Mouse (Mus musculus) right cerebral cortex, postnatal 14 days (tissue): ENCODE measurements around the gene Ctsz.

ENCODE experiments used
- DNase-seq: peaks from one replicate; pipeline ENCODE4 v3.0.0; 2022

The Ctsz gene

DNA sequence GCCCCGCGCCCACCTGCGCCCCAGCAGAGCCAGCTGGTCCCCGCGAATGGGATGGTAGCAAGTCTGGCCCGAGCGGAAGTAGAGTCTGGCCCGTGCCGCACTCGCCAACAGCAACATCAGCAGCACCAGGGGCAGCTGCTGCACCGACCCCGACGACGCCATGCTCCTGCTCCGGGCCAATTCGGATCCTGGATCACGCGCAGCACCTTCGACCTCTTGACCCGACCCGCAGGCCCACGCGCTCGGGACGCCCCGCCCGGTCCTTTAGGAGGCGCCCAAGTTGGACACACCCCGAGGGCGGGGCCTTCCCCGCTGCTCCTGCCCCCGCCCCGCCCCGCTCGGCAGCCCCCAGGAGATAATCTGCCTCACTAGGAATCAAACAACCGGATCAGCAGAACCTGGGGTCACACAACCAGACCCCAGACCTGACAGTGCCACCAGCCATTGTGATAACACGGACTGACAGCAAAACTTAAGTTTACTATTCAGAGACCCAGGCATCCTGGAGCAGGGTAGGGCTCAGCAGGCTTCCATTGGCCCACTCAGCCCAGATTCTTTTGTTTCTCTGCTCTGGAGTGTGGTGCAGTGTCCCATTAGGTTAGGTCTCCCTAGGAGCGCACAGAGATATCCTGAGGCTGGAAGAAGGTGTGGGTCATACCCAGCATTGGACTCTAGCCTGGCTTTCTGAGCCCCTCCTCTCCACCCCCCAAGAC is at the start of gene Ctsz:
Ctsz (minus strand) TSS at position 303 of the 713 bp plus-strand sequence.
- peak; percentile 39 for DNase-seq

DNA sequence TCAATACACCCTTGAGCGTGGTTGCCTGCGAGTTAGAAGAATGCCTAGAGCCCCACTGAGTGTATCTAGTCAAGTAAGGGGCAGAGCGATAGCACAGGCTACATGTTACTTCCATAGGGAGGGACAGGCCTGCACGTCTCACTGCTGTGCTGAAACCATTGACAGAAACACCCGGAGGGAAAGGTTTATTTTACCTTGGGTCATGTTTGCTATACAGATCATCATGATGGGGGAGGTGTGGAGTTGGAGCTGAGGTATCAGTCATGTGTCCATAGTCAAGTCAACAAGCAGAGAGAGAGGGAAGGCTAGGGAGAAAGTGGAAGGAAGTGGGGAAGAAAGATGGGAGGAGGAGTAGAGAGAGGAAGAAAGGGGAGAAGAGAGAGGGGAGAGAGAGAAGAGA is 48.2 kb upstream of the Ctsz start:
- DNase-seq, result no peak

DNA sequence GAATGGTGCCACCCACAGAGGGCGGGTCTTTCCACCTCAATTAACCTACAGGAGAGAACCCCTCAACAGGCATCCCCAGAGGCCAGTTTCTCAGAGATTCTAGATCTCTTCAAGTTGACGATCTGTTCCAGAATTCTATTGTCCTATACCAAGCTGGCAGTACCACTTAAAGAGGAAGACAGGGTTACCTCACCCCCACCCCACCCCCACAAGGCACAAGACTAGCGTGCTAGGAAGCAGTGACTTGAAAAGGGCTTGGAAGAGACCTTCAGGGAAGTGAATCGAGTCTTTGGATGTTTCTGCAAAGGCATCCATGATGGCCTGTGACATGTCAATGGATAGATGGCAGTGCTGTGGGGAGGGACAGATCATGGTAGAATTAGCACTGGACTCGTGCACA is 39.9 kb upstream of the Ctsz start:
- no peak for DNase-seq

DNA sequence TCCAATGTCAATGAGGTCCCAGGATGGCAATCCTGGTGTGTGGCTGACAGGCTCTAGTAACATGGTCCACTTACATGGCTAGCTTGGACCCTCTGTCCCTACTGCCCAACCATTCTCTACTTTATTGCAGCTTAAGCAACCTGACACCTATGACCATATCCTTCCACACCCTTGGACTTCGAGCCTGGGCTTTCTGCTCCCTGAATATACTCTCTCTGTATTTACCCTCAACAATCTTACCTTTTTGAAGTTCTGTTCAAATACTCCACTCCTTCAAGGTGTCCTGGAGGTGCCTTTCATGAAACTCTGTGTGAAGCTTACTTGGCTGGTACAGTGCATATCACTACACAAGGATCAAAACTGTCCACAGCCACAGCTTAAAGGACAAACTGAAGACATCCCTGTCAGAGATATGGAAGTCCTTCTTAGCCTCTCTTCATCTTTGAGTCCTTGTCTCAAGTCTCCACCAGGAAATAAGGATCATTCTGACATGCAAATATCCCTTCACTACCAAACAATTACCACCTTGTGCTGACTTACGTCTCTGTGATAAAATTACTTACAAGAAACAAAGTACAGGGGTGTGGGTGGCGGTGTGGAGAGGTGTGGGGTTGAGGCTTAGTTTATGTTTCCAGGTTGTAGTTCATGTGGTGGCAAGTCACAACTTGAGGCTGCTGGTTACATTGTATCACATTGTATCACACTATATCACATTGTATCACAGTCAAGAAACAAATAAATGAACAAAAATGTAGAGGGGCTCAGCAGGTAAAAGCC is 38.9 kb upstream of the Ctsz start:
- no peak for DNase-seq

DNA sequence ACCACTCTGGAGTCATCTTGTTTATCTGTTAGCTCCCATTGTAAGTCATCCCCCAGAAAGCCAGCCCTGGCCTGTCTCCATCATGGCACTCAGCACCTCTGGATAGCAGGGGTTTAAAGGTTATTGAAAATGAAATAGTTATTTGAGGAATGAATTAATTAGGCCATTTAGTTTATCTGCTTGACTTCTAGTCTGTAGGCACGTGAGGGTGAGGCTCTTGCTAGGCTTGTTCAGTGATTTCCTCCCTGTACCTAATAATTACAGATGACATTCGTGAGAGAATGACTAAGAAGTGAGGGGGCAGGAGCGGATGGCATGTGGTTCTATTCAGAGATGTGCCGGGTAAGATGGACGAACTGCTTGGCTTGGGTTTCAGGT is 34.7 kb upstream of the Ctsz start:
- DNase-seq, result no peak

DNA sequence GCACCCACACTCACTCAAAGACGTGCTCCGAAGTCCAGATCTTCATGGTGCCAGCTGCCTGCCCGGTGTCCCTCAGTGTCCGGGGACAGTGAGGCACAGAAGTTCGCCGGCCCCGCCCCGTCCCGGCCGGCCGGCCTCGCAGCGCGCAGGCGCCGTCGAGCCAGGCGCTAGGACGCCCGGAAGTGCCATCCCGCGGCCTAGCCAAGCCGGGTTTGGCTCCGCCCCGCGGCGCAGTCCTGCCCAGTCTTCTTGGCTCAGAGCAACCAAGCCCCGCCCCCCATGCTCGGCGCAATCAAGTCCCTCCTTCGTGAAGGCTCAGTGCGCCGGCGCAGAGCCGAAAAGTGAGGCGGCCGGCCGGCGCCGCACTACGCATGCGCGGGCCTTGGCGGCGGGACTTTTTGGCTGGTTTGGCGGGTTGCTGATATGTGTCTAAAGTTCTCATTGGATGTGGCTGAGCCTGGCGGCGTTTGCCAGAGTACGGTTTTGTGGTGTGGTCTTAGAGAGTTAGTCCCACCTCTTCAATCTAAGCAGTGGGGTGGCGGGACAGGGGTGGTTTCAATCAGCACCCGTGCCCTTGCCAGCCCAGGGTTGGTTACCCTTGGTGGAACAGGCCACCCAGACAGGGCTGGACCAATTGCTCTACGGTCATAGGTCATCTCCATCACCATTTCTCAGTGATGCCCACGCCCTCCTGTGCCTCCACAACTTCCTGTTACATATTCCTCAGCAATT is 34.1 kb upstream of the Ctsz start, which contains the start of gene Prelid3b:
Prelid3b (minus strand) TSS at position 264 of the 732 bp plus-strand sequence.
- DNase-seq, result peak; percentile 100

DNA sequence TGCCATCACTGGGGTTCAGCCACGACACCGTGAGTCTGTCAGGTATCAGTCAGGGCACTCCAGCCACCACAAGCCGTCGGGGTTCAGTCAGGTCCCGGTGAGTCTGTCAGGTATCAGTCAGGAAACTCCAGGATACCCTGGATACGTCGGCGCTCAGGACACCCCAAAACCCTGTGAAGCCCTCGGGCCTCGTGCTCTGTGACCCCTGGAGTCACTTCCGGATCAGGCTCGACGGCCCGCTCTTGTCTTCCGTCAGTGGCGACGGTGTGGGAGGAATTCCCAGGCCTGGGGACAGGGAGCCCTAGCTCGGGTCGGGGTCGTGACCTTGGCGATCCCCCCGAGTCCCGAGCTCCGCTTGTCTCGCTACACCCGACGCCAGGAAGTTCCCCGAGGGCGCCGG is 33.6 kb upstream of the Ctsz start:
- DNase-seq, result no peak

DNA sequence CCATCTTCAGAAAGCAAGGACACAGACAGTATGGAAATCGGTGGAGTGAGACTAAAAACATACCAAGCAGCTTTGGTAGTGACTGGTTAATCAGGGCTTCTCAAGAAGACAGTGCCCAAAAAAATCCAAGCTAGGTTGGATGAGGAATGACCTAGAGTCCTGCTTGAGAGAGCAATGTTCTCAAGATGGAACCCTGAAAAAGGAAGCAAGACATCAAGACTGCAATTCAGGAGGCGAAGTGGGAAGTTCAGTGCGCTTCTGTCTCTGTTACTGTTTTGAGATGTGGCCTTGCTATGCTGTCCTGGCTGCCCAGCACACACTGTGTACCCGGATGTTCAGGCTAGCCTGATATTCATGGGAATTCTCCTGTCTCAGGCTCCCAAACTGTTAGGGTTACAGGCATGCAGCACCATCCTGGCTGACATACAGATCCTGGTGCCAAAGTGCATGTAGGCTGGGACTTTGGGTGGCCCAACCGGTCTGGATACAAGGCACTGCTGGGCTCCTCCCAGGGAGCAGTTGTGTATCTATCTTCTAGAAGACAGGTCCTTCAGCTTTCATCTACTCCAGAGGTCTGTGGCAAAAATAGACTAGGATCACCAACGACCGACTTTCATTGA is 32.1 kb upstream of the Ctsz start:
- no peak for DNase-seq

DNA sequence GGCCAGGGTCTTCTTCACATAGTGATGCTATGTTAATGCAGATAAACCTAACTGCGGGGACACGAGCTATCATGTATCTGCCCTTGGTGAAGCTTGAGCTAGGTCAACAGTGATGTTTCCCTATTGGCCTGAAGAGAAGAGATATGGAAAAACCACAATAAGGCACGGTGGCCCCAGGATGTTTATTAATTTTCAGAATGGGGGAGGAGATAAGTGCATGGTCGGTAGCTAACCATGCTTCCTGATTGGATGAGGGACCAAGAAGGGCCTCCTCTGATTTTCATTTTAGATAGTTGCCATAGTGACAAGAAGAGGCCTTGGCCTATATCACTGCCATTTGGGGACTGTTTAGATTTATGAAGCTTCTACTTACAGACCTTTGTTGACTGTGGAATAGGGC is 31.5 kb upstream of the Ctsz start:
- DNase-seq, result no peak

DNA sequence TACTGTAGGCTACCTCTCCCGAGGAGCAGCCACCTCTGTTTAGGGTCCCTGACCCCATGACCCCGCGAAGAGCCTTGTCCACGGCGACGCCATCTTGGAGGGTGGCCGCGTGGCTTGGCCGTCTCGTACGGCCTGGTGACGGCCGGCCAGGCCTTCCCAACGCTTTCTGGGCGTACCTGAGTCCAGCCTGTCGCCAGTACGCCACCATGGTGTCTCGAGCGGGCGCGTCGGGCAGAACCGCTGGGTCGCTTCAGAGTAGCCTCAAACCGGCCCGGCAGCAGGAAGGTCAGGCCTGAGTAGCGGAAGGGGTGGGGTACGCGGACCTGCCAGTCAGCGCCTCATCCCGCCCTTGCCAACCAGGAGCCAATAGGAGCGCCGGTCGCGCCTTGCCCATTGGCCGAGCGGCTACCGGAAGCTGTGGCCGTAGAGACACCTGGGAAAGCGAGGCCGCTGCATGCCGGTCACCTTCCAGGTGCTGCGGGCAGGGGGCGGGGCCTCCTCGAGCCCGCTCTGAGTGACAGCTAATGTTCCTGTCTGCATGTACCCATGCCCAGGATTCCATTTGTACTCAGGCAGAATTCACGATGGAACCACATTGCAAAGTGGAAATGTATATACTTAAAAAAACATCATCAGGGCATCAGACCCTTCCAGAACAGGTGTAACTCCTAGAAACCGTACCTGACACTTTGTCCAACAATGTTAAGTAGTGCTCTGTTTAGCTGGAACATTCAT is 25.1 kb upstream of the Ctsz start, which contains the start of gene Atp5e:
Atp5e (minus strand) TSS at position 317 of the 735 bp plus-strand sequence.
- peak; percentile 96 for DNase-seq

DNA sequence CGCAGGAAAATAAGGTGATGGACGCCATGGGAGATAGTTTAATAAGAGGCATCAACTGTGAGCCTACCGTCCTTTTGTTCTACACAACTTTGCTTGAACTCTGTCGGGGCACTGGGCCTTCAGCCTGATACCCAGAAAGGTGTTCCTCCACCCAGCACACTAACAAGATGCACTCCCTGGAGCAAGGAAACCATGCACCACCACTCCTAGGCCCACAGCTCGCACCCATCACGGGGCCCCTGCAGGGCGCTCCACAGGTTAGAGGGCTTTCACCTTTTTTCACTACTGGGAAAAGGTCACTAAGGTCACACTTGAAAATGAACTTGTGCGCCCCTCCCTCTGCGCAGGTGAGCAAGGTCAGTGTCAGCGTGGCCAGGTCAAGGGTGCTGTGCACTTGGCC is 24.5 kb upstream of the Ctsz start:
- DNase-seq, result no peak

DNA sequence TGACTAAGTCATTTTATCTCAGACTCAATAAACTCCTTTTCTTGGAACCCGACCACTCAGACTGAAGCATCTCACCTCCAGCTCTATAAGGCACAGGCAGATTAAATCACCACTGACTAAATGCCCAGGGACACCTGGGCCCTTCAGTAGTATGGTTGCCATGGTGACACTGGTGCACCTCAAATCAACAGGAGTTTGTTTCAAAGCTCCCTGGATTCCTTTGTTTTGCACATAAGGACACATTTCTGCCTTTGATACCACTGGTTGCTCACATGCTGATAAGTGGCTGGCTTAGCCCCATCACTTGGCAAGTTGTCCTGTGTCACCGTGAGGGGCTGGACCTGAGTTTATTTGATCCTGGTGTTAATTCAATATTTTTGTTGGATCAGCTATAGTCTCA is 20.5 kb upstream of the Ctsz start:
- DNase-seq, result no peak

DNA sequence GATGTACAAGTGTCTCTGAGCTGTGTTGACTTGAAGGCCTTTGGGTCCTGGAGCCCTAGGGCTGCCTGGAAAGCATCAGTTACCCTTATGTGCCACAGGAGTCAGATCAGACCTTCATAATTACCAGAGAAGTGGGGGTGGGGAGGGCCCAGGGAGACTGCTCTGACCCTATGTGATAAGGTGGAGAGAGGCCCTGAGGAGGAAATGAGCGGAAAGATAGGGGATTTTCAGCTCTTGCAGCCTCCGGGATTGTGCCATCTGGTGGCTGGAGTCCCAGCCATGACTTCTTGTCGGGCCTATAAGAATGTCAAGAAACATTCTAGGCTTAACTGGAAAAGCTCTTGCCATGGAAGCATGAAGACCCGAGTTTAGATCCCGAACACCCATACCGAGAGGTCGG is 14.8 kb upstream of the Ctsz start:
- no peak for DNase-seq

DNA sequence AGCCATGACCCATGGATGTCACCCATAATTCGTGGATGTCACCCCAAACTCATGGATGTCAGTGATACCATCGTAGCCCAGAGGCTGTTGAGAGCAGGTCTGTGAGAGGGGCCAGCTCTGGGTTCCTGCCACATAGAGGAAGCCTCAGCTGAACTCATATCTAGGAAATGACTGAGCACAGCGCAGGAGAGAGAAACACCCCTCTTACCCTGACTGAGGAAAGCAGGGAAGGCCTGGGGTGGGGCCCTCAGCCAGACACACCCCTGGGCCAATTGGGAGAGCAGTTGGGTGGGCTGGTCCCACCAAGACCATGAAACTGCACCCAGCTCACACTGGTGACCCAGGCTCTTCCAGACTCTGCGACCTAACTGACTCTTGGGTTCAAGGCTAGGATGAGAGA is 11.5 kb upstream of the Ctsz start, which contains the start of gene Tubb1:
Tubb1 (plus strand) TSS at position 343 of the 400 bp plus-strand sequence.
- no peak for DNase-seq

DNA sequence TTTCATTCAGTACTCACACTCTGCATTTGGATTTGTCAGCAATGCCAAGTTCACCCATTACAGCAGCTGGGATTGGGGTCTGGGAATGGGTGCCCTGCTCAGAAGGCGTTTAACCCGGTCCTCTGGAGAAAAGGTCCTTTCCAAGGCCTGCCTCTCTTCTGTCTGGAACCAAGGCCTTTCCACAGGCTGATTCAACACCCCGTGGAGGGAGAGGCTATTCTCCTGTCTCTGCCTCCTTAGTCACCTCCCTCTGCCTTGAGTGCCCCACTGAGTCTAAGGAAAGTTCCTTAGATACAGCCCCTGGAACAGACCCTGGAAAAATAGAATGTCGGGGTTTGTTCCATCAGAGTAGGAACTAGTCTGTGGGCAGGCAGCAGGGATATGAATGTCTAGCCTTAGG is 9.6 kb upstream of the Ctsz start:
- DNase-seq, result no peak

DNA sequence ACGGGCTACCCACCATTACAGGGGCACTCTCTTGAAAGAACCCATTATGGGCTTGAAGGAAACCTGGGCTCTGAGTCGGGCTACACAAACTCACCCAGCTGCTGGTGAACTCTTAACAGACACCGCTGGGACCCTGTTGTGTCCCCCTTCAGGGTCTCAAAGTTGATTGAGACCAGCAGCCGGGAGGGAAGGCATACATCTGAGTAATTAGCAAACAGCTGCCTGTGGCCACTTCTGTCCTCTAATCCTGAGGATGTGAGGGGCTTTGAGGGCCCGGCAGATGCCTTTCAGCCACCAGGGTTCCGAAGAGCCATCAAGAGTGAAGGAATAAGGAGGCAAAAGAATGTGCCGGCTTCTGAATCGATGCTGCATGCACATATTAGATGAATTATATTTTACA is 8.1 kb upstream of the Ctsz start:
- no peak for DNase-seq

DNA sequence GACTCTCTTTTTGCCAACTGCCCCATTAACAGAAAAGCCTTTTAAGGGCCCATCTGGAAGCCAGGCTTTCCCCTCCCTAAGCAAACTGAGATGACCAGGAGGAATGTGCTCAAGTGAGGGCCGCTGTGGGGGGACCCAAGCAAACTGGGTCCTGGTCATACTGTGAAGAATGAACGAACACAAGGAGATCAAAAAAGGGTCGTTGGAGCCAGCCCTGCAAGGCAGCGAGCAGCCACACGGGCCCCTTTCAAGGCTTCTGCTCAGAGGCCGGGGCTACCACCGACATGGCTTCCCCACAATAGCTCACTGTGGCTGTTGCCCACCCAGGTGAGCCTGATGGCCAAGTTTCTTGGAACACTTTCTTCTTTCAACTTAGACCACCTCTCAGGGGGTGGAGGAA is 7.7 kb upstream of the Ctsz start:
- DNase-seq, result no peak

DNA sequence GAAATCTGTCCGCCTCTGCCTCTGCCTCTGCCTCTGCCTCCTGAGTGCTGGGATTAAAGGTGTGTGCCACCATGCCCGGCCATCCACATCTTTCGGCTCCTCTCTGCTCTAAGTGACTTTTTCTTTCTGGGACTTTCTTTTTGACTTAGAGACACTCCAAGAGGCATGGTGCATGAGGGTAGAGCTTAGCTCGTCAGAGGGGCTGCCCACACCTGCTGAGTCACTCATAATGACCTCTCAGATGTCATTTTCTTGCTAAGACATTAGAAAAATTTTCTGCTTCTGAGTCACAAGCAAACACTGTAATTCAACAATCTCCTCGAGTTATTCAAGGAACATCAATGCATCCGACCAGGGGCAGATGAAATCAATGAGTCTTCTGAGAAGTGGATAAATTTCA is 6.2 kb upstream of the Ctsz start:
- no peak for DNase-seq

DNA sequence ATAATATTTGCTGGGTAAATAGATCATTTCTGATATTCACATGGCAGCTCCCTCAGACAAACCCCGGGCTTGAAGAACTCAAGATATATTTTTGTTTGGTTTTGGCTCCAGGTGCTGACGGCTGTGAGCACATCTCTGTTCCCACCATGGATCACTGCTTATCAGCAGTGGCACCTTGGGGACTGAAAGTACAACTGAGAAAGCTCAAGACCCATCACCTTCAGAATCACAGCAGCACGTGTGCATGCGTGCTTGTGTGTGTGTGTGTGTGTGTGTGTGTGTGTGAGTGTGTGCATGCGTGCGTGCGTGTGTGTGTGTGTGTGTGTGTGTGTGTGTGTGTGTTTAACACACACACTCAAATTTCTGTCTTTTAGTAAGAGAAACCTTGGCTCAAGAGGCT is 5.5 kb upstream of the Ctsz start:
- no peak for DNase-seq

DNA sequence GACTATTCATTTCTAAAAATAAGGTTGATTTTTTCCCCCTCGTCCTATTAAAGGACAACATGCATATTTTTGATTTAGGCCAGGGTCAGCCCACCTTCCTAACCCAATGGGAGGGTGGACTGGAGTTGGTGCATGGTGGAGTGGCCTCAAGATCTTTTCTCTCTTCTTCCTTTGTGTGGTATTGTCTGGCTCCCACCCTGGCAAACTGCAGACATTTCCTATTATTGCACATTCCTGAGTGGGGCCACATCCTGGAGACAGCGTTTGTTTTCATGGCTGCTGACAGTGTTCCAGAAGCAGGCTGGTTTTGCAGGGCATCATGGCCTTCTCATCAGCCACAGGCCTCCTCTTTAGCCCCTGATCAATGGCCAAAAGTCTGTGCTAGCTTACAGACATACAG is 4.2 kb upstream of the Ctsz start:
- DNase-seq, result no peak

DNA sequence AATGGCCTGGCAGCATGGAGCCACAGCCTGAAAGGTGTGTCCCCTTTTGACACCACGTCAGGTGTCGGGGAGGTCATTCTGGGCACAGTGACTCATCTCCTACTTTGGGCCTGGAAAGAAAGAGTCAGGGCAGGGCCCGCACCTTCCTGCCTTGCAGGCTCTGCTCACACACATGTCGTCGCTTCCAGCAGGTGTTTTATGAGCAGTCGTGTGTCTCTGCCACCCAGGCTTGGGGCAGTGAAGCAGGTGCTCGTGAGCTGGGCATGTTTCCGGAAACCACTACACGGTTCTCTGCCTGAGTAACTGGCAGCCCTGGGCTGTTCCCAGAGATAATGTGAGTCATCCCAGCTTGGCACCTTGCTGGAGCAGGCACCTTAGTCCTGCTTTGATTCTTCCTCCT is 3.6 kb upstream of the Ctsz start:
- DNase-seq, result no peak

DNA sequence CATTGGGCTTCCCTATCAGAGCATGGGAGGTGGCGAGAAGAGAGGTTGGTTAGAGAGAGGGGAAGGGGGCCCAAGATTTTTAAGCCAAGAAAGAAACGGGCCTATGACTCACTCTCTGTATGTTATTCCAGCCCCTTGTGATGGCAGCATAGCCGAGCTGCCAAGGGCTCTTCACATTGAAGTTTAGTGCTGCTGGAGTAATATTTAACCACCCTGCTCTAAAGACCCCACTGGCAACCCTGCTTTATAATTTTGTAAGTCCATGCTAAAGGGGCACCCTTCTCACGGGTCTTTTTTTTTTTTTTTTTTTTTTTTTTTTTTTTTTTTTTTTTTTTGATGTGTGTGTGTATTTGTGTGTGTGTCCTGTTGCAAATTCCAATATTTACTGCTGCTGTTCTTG is 3.1 kb upstream of the Ctsz start:
- DNase-seq, result no peak

DNA sequence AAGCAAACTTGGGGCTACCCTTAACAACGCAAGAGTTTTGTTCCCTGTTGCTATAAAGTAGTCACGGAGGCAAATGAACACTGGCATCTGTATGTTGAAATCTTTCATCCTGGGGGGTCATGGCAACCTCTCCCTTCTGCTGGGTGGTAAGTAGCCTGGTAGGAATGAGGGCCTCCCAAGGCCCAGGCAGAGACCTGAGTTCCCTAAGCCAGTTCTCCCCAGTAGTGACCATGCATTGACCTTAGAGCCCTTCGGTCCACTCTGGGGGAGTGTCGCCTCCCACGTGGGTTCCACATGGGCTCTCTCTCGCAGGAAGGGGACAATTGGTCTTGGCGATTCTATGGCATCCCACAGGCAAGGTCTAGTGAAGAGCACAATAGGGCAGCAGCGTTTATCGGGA is 1.1 kb upstream of the Ctsz start:
- no peak for DNase-seq
